Mouse (Mus musculus): ENCODE measurements around the gene Tmem183a.

- no peak for TF ChIP-seq MYC (IDR thresholded peaks at IDR 0.05; ENCODE audit: low read depth, low read length)
- no peak for TF ChIP-seq MYB (IDR thresholded peaks at IDR 0.05; ENCODE audit: low read depth, low read length)
- no peak for TF ChIP-seq JUND (IDR thresholded peaks at IDR 0.05; ENCODE audit: low read depth, low read length)
- TF ChIP-seq POLR2A (IDR thresholded peaks at IDR 0.05; ENCODE audit: control insufficient read depth in 1 of 2, insufficient read depth in 1 of 2, low read depth in 1 of 2, low read length in 2 of 2, poor library complexity in 1 of 2) = no peak
- no peak for TF ChIP-seq SIN3A (IDR thresholded peaks at IDR 0.05; ENCODE audit: low read length)
- TF ChIP-seq MAFK (IDR thresholded peaks at IDR 0.05; ENCODE audit: borderline replicate concordance, low read depth, low read length) = no peak
- no peak for TF ChIP-seq CTCF (IDR thresholded peaks at IDR 0.05 in 2 of 3, conservative IDR thresholded peaks at IDR 0.05 in 1 of 3; ENCODE audit: control insufficient read depth in 1 of 3, insufficient read depth in 1 of 3, low read depth in 2 of 3, low read length in 3 of 3, poor library complexity in 1 of 3, severe bottlenecking in 1 of 3)
- no peak for TF ChIP-seq MAZ (IDR thresholded peaks at IDR 0.05; ENCODE audit: low read depth, low read length)
- TF ChIP-seq ZNF384 (IDR thresholded peaks at IDR 0.05; ENCODE audit: low read depth, low read length) = no peak
- no peak for TF ChIP-seq POLR2AphosphoS2 (IDR thresholded peaks at IDR 0.05; ENCODE audit: low read length)
- no peak for TF ChIP-seq MEF2A (IDR thresholded peaks at IDR 0.05; ENCODE audit: extremely low read depth, insufficient replicate concordance, low read depth, low read length, poor library complexity, severe bottlenecking)
- TF ChIP-seq UBTF (IDR thresholded peaks at IDR 0.05; ENCODE audit: borderline replicate concordance, insufficient read depth, low read depth, low read length) = no peak
- TF ChIP-seq ZC3H11A (IDR thresholded peaks at IDR 0.05; ENCODE audit: low read depth, low read length) = no peak
- TF ChIP-seq KAT2A (conservative IDR thresholded peaks at IDR 0.05; ENCODE audit: low read depth, low read length) = no peak
These were observed 26.4 kb downstream of the Tmem183a start for GRCm38 (mm10) chr1:134335211-134335923.

All from MEL (cell line).